In the genomic region with DNA sequence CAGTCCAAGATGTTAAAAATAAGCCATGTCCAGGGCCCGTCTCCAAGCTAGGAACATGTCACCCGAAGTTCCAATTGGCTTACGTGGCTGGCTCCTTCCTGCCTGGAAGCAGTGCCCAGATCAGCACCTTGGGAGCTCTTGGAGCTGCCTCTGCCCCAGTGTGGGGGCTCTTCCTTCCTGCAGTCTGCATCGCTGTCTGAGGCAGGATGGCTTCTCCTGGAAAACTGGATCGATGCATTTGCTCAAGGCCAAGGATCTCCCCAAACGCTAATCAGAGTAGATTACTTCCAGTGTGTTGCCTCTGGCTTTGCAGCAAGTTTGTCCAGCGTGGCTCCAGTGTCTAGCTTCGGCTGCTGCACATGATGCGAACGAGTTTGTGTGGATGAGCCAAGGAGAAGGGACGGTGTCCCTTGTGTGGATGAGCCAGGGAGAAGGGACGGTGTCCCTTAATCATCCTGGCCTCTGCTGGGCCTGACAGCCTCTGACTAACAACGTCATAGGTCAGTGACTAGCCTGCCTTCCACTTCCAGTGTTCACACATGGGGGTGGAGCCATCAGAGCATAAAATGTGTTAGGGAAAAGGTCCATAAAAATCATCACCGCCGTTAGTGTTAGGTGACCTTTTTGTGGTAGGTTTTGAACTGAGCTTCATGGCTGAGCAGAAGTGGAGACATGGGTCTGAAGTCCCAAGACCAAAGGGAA, we compare ENCODE assay signal across 10 mouse cellular contexts. TPM values are rescaled to one million over a fixed set of nuclear protein-coding genes. Genes with fewer than 3 reads are reported as not detected.
DNase-seq lines count a peak whose midpoint lies in the region; ATAC-seq lines count a peak whose summit lies in the region.
"Had no signal": no experiment of that assay in that cellular context is flagged by ENCODE, and none has a peak within 500 bp of the region (broad histone marks: within the 10 kb centered on the region; RNA-seq: fewer than 3 reads in every experiment).

No protein-coding gene starts in this region.

- peak; percentile 69; the same call in 1 of the 2 replicates for ATAC-seq in cerebellum, adult (ENCODE audit: insufficient number of reproducible peaks, low FRiP score, low TSS enrichment)

- no peak for DNase-seq in cerebellum, adult 8-10 months
- peak; percentile 11 for DNase-seq in lung, postnatal 10 days
- DNase-seq in lung, postnatal 14 days = no peak
- DNase-seq in kidney, adult 9 months = peak; percentile 83
- peak; percentile 69 for DNase-seq in retina, postnatal 1 day
- DNase-seq in lung, postnatal 36 days = no peak
- DNase-seq in layer of hippocampus, postnatal 14 days (ENCODE audit: low spot score in 2 of 2) = no peak

RNA-seq across cellular contexts. Expression of a gene that starts 25.0 kb away (rescaled TPM):
- total RNA-seq in layer of hippocampus, postnatal 14 days (2021) = 10 to 100 TPM; 35.7 to 78.7 TPM

RNA-seq across cellular contexts. Expression of a gene that starts 51.4 kb away (rescaled TPM):
- total RNA-seq in layer of hippocampus, postnatal 14 days (2021) = not detected
- total RNA-seq: left cerebral cortex, postnatal 36 days; neutrophil, adult 5-6 weeks had no signal

Comparison
In these comparisons a context has a peak if more than half of its experiments do, and no peak if none do; other contexts are left out.
1. DNase-seq: peak in lung, postnatal 10 days (single experiment), kidney, adult 9 months (single experiment) and retina, postnatal 1 day (single experiment); none in cerebellum, adult 8-10 months (single experiment), lung, postnatal 14 days (single experiment), lung, postnatal 36 days (single experiment) and layer of hippocampus, postnatal 14 days (0 of 2).